Mouse (Mus musculus): ENCODE measurements around the gene Cd163l1.

The Cd163l1 gene

GRCm38 (mm10) chr7:140217967-140218366 lies at the start of gene Cd163l1:
Gene Cd163l1, plus strand, starts transcription at chr7:140218267.
- no peak for DNase-seq (ENCODE audit: low spot score)

- DNase-seq (ENCODE audit: low spot score), result no peak
Measured at GRCm38 (mm10) chr7:140169386-140169785, 48.7 kb upstream of the Cd163l1 start.

GRCm38 (mm10) chr7:140170863-140171262 lies 47.2 kb upstream of the Cd163l1 start:
- DNase-seq (ENCODE audit: low spot score), result no peak

- DNase-seq (ENCODE audit: low spot score), result no peak
Measured at GRCm38 (mm10) chr7:140172936-140173335, 45.1 kb upstream of the Cd163l1 start, which contains the start of gene Olfr523. Gene Olfr523, plus strand, starts transcription at chr7:140173217.

GRCm38 (mm10) chr7:140179176-140179575 lies 38.9 kb upstream of the Cd163l1 start:
- no peak for DNase-seq (ENCODE audit: low spot score)

GRCm38 (mm10) chr7:140180692-140181091 lies 37.4 kb upstream of the Cd163l1 start:
- DNase-seq (ENCODE audit: low spot score), result no peak

GRCm38 (mm10) chr7:140184206-140184605 lies 33.9 kb upstream of the Cd163l1 start:
- no peak for DNase-seq (ENCODE audit: low spot score)

GRCm38 (mm10) chr7:140186646-140187620 lies 31.1 kb upstream of the Cd163l1 start:
- DNase-seq (ENCODE audit: low spot score), result no peak

GRCm38 (mm10) chr7:140187721-140188390 lies 30.2 kb upstream of the Cd163l1 start:
- no peak for DNase-seq (ENCODE audit: low spot score)

- no peak for DNase-seq (ENCODE audit: low spot score)
Measured at GRCm38 (mm10) chr7:140188391-140189328, 29.4 kb upstream of the Cd163l1 start.

- no peak for DNase-seq (ENCODE audit: low spot score)
Measured at GRCm38 (mm10) chr7:140190435-140190834, 27.6 kb upstream of the Cd163l1 start.

GRCm38 (mm10) chr7:140192445-140192844 lies 25.6 kb upstream of the Cd163l1 start:
- DNase-seq (ENCODE audit: low spot score), result no peak

- no peak for DNase-seq (ENCODE audit: low spot score)
Measured at GRCm38 (mm10) chr7:140192851-140193250, 25.2 kb upstream of the Cd163l1 start.

GRCm38 (mm10) chr7:140194031-140194430 lies 24.0 kb upstream of the Cd163l1 start:
- DNase-seq (ENCODE audit: low spot score), result no peak

GRCm38 (mm10) chr7:140196002-140196401 lies 22.1 kb upstream of the Cd163l1 start:
- DNase-seq (ENCODE audit: low spot score), result no peak

- DNase-seq (ENCODE audit: low spot score), result no peak
Measured at GRCm38 (mm10) chr7:140201090-140201489, 17.0 kb upstream of the Cd163l1 start.

GRCm38 (mm10) chr7:140205864-140206263 lies 12.2 kb upstream of the Cd163l1 start, which contains the start of gene Olfr524:
Gene Olfr524, minus strand, starts transcription at chr7:140205964.
- DNase-seq (ENCODE audit: low spot score), result no peak

- DNase-seq (ENCODE audit: low spot score), result no peak
Measured at GRCm38 (mm10) chr7:140206904-140207303, 11.2 kb upstream of the Cd163l1 start.

GRCm38 (mm10) chr7:140208153-140208552 lies 9.9 kb upstream of the Cd163l1 start:
- no peak for DNase-seq (ENCODE audit: low spot score)

GRCm38 (mm10) chr7:140208677-140209076 lies 9.4 kb upstream of the Cd163l1 start:
- no peak for DNase-seq (ENCODE audit: low spot score)

- no peak for DNase-seq (ENCODE audit: low spot score)
Measured at GRCm38 (mm10) chr7:140213841-140214240, 4.2 kb upstream of the Cd163l1 start.

GRCm38 (mm10) chr7:140219268-140219667 lies 1.2 kb downstream of the Cd163l1 start:
- no peak for DNase-seq (ENCODE audit: low spot score)

Measured in spleen, adult 12 weeks (tissue).